Mouse (Mus musculus) urinary bladder, adult 18-20 months (tissue): ENCODE data around the gene Slc22a22.

Experiments
- DNase-seq, 2 experiments: peaks; one replicate each; pipeline ENCODE4 v3.0.0; 2022; ENCODE audit warnings: low spot score in 2 of 2, mixed read lengths in 2 of 2

Gene Slc22a22

DNA sequence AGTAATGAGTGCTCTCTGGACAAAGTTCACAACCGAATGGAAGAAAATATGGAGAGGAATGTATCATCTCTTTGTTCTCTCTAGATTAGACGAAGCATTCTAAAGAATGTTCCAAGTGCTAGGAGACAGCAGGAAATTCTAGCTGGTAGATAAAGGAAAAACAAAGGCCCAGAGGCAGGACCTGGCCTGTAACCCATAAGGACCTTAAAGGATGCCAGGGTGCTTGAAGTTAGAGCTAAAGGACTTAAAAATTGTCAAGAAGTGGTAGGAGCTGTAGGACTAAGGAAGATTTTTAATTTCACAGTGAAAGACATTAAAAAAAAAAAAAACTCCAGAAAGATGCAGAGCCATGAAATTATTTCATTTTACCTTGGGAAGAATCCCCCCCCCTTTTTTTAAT lies at the start of gene Slc22a22:
Gene Slc22a22 (minus strand): TSS at position 101 of the 400 bp plus-strand sequence.
- DNase-seq = no peak

DNA sequence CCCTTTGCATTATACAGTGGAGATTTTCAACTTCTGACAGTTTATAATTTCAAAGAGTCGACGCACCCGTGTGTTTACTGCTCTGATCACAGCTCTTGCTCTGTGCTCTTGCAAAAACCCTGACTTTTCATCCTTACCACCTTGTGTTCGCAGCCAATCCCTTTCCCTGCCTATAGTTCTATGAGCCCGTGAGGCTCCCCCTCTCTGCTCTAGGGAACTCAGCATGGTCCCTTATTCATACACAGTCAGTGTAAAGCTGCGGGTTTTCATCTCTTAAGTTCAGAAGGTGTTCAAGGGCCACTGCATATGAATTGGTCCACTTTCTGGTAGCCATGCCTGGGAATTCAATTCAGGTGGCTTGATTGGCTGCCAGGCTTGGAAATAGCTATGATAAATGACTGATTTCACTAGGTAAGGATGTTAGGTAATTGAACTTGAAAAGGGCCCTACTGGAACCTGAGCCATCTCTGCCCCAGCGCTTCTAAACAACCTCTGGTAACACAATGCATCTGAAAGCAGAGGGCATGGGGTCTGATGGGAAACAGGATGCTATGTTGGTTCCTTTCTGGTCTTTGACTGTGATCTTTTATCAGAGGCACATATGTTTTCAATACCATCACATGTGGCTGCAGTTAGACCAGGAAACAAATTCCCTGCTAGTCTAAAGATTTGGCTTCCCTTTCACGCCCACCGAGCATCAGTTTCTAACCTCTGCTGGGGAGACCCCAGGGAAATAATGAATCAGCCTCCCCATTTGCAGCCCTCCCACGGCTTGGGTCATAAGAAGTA lies 46.3 kb upstream of the Slc22a22 start:
- DNase-seq = no peak

DNA sequence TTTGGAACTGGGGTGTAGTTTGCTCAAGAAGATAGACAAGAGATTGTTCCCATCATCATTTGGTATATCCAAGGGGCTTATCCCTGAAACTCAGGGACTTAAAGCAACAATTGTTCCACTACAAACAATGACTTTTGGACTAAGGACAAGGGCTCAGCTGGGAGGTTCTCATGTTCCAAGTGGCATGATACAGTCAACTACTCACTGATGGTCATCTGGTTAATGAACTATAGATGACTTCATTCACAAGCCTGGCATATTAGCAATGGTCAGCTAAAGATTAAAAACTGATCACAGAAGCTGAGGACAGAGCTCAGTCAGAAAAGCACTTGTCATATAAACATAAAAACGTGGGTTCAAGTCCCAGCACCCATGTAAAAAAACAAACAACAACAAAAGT lies 44.7 kb upstream of the Slc22a22 start:
- DNase-seq = no peak

DNA sequence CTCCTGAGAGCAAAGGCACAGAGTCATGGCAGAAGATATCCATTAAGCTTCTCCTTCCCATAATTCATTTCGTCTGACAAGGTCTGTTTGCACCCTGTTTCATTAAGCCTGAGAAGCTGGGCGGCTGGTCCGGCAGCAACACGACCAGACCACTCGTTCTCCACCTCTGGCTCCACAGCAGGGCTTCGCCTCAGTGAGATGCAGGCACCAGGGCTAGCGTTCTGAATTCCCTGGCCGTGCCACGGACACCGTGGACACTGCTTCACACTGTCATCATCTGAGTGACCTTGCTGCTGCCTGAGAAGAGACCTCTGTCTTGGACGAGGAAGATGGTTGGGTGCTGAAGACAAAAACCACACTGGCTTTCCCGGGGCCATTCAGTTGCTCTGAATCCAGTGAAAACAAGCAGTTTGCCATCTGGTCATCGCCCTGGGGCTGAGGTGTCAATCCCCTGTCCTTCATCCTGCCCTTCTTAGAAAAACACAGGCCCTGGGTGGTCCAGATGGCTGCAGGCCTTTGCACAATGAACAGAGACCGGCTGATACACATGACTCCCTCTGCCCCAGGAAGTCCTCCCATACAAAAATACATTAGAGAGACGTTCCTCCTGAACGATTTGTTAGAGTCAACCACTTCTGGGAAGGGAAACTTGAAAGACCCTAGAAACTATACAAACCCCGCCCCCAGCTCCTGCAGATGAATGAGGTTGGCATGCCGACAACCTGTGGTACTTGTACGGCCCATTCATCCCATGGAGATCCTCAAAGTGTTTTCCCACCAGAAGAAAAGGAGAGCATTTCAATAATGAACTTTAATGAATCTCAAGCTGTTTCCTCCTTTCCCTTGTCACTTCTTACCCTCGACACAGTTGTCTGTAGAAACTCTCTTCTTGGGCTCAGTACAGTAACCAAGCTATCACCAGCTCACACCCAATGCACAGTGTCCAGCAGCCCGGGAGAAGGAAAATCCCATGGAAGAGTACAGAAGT lies 32.1 kb upstream of the Slc22a22 start:
- DNase-seq = no peak

DNA sequence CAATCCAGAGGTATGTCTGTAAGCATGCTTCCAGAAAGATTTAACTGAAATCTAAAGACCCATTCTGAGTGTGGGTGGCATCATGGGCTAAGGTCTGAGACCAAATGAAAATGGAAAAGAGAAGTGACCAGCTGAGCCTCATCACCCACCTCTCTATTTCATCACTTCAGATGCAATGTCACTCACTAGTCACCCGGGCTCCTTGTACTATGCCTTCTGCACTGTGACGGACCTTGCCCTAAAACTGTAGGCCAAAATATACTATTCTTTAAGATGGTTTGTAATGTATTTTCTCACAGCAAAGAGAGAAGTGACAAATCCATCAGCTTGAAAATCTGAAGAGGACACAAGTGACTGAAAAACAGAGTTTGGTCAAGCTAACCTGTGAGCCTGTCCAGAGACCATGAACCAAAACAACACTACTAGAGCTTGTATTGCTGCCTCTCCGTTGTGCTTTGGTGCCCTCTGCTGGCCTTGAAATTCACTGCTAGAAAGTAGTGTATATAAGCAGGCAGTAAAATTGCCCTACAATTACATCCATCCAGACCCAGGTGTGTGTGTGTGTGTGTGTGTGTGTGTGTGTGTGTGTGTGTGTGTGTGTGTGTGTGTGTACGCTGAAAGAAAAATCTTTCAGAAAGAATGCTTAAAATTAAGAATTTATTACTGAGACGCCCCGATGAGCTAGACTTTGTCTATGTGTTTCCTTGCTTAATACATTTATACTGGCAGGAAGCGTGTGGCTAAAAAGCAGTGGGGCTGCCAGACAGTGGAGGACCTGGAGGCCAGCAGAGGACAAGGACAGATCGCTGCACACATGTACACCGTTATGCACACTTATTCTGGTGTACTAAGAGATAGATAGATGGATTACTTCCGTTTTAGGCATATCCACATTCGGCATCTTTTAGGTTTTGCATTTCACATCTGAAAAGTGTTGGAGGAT lies 31.1 kb upstream of the Slc22a22 start:
- peak; percentile 37 to 56 for DNase-seq

DNA sequence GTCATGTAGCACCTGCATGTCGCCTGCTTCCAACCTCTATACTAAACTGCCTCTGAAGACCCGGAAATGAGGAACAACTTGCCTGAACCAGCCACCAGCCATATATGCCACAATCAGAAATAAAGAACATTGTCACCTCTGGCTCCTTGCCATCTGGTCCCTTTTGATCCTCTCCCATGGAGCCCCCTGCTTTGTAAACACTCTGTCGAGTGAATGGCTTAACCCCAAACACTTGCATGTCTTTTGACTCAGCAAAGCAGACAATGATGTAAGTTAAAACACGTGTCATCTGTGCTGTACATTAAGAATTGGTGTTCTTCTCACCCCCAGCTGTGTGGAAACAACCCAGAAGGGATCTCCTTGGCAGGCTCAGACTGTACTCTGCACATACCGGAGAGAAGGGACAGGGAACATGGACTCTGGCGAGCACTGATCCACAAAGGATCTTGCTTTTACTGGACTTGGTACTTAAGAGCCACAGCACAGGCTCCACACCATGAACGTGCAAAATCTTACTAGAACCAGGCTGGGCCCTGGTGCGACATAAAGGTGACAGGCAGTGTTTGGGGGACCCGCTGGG lies 26.8 kb upstream of the Slc22a22 start:
- no peak for DNase-seq

DNA sequence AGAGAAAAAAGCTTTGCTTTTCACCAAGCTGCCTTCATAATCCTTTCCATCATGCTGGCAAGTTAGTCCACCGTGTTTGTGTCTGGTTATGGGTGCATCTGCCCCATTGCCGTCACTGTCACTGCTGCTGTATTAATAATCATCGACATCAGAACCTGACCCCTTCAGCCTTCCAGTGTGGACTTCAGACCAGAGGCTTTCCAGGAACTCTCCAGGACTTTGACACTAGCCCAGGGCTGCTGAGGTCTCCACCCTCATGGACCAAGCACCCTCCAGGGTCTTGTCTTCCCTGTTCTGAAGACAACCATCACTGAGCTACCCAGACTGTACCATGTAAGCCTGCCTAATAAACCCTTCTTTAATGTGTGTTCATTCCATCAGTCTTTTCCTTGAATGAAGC lies 26.2 kb upstream of the Slc22a22 start:
- no peak for DNase-seq

DNA sequence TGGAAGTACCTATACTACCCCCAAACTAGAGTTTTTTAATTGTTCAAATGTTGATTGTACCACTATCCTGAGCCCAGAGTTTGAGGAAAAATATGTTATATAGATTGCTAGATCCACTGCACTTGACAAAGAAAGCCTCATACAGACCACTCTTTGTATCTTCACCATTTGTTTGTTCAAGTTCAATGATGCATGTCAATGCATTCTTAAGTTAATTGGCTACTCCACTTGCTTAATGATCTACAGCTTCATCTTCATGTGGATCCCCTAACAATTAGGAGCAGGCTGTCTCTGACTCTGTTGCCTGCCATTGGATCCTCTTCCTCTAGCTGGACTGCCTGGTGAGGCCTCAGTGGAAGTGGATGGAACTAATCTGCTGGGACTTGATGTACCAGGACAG lies 24.1 kb upstream of the Slc22a22 start:
- no peak for DNase-seq

DNA sequence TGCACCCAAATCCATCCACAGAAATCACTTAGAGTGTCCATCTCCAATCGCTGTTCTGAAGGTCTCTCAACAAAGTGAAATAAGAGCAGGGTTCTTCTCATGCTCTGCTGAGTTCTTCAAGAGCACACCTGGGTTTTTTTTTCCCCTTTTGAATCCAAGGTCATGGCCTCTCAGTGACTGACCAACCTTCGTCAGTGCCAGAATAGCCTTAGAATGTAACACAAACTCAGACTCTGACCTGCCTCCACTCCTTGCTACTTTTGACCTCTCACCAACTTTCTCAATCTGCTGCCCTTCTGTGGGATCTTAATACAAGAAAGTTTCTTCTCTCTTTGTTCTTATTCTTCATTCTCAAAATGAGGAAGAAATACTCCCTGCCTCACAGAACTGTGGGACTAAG lies 18.7 kb upstream of the Slc22a22 start:
- DNase-seq = no peak

DNA sequence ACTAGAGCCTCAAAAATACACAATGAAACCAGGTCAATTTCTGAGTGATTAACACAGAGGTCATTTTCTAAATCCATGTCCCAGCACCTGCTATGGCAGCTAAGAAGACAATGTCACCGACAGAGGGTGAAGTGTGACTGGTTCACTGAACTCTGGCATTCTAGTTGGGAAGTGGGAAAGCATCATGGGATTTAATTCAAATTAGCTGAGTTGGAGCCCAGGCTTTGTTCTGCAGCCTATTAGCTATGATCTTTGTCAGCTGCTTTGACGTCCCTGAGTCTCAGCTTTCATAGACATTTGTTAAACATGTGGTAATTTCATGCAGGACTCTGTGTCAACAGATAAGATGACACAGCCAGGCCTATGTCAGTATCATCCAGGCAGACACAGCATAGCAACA lies 5.1 kb upstream of the Slc22a22 start:
- no peak for DNase-seq

DNA sequence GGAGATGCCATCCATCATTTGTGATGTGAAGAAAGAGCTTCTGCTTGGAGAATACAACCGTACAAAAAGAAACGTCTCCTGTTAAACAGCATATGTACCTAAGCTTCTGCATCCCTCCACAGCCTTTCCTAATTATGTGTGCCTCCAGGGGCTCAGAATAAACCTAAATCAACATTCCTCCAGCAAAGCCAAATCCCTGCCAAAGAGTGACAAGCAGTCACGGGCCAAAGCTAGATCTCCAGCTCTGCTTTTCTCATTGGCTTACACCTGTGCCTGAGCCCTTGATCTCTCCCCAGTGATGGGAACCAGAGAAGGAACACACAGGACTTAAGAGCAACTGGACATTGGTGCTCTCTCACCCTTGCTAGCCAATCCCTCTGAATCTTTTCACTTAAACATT lies 5.8 kb downstream of the Slc22a22 start:
- no peak for DNase-seq

DNA sequence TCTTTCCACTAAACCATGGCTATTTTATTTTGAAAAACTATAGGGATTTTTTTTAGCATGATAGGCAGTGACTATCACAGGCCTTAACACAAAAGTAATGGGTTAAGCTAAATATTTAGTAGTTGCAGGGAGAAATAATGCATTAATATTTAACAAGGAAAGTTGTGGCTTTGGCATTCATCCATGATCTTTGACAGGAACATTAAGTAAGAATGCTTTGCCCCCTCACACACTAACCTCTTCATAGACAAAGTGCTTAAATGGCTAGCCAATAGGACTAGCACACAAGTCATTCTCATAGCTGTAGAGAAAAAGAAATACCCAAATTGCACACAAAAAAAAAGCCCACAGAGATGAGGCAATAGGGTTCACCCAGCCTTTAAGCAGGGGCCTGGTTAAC lies 11.4 kb downstream of the Slc22a22 start:
- no peak for DNase-seq

DNA sequence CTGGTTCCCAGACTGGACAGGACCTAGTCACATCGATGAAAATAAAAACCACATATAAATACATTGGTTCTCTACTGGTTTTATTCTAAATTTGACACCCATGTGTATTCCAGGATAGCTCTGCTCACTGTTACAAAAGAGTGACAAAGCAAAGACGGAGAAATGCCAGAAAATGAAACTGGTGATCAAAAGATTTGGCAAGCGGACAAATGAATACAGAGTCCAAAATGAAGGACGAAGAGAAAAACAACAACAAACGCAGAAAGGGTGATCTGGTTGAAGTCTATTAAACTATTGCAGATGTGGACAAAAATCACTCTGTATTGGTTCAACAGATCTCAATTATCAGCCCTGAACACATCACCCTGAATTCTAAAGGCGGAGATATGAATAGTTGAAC lies 12.4 kb downstream of the Slc22a22 start:
- no peak for DNase-seq

DNA sequence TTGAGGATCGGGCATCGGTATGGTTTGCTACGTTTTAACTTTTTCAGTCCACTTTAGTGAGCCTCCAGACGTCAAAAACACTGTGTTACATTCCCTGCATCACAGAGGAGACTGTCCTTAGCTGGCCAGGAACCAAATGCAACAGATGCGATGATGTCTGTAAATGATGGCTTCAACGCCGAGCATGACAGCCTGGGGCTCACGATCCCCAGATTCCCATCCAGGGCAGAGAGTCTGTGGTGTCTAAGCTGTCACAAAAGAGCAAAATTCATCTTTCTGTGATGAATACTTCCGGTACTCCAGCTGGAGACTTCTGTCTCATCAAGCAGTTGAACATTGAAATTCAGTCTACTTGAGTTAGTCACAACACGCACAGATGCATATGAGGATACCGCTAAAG lies 13.4 kb downstream of the Slc22a22 start:
- no peak for DNase-seq

DNA sequence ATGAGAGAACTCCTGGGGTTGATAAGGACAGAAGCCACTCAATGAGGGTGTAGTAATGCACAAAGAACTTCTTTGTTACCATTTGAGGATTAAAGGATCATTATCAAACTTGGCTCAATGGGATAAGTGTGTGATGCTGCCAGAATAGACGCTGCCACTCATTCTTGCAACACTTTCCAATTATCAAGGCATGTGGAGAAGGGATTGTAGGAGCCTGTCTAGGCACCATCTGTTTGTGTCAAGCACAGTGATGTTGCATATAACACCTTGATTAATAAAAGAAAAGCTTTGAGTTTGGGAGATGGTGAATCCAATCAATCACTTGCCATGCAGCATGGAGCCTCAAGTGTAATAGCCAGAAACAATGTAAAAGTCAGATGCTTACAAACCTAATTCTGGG lies 16.1 kb downstream of the Slc22a22 start:
- no peak for DNase-seq

DNA sequence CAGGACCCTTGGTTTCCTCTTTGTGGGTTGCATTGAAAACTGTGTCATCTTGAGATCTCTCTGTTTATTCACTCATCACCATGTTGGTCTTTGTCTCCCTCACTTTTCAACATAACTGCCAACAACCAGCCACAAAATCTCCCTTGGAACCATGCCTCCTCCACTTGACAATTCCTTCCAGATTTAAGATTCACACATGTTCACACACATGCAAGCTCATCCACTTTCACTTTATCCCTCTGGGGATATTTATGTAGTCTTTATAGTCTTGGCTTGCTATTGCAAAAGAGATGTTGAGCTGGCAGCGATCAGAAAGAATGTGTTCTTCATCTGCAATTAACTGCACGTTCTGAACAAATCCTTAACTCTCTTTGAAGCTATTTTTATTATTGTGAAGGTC lies 20.1 kb downstream of the Slc22a22 start:
- no peak for DNase-seq

DNA sequence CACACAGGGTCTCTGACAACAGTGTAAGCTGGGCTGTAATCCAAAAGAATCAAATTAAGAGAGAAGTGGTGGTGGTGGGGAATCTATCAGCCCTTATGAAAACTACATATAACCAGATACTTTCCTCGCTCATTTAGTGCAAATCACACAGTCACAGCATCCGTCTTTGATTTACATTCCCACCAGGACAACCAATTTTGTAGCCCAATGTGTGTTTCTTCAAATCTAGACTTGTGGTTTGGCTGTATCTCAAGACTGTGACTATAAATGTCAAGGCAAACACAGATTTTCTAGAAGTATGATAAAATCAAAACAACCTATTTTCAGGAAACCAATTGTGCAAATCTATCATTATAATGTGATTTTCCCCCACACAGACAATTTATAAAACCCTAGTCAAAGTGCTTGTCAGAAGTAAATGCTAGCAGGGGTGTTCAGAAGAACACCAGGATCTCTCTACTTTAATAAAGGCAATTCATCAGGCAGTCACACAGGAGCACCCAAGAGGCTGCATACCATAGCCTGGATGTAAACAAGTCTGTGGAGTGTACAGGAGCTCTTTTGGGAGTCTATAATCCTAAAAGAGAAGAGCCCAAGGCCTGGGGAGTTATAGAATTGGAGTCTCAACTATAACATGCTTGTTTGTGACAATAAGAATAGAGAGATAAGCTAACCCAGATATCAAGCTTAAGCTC lies 42.6 kb downstream of the Slc22a22 start:
- no peak for DNase-seq

DNA sequence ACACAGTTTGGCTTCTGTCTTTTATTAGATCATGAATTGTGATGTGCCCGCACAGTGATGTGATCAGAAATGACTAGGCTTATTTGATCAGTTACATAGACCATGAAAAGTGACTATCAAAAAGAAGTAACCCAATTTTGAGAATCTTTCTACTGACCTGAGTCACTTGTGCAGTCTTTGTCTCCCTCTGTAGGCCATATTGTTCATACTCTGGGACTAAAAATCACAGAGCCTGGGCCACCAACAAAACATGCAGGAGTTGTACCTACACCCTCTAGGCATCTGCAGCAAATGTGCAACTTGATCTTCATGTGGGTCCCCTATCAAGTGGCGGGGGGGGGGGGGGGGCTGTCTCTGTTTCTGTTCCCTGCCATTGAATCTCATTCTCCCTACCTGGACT lies 68.9 kb downstream of the Slc22a22 start:
- no peak for DNase-seq

DNA sequence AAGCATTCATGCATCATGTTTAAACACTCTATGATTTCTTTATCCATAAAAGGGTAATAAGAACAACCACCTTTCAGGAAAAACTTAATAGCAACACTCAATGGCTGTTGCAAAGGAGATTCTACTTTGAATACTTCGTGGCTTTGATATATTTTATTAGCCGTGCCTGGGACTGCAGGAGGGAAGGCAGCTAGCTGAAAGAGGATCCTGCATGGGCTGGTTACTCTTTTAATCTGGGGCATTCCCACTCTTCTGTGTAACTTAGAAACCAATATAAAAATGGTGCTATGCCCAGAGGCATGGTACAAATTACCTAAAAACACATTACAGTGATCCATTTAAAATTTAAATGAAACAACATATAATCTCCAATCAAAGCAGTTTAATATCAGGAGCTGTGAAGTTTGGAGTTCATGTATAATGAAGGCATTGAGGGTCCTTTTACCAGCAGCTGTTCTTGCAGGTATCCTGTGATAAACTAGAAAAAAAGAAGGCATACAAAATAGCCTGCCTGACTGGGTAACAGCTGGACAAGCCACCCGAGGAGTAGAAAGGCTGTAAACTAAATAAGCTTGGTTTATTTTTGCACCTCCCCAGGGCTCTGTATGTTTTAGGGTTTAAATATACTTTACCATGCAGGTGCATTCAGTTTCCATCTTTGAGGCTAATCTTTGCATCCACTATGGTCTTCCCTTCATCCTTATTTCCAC lies 78.8 kb downstream of the Slc22a22 start:
- DNase-seq = no peak

DNA sequence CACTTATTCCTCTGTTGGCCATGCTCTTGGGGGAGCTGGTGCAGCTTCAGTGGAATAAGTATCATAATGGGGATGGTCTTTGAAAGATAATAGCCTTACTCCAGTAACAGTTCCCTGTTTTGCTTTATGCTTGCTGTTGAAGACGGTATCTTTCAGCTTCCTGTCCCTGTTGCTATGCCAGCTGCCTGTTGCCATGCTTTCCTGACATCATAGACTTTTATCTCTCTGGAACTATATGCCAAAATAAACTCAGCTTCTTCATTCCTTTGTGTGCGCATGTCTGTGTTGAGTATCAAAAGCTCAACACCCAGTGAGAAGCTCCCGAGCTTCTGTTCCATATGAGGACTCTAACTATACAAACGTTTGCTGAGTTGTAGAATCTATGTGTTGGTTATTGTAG lies 83.4 kb downstream of the Slc22a22 start:
- DNase-seq = no peak
